Mouse (Mus musculus) G1E-ER4 (cell line): Measurements from ENCODE around the gene Nexn. TPM values are rescaled to one million over a fixed set of nuclear protein-coding genes. Genes with fewer than 3 reads are reported as not detected.

Source experiments
- GATA1 ChIP-seq: IDR thresholded peaks from one replicate; pipeline ENCODE4 v1.8.0; 2012; ENCODE audit warnings: low read length, inconsistent platforms
- polyA plus RNA-seq: library from polyadenylated mRNA; stranded (reverse); fragments of >175 nt; gene quantifications from 2 replicates; pipeline ENCODE4 v1.2.3, GENCODE M21; 2012

Gene Nexn
- polyA plus RNA-seq, 1 experiment = not detected

DNA sequence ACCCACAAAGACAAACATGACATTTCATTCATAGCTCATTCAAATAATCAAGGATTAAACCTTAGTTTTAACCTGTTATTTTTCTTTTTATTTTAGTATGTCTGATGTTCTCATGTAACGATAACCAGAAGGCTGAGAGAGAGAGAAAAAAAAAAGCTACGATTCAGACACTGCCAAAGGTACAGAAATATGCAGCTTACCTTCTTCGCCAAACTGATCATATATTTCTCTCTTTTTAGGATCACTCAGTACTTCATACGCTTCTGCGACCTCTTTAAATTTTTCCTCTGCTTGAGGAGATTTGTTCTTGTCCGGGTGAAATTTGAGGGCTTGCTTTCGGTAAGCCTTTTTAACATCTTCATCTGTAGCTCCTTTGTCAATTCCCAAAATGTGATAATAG is 73.0 kb downstream of the Nexn start:
- no peak for TF ChIP-seq GATA1

DNA sequence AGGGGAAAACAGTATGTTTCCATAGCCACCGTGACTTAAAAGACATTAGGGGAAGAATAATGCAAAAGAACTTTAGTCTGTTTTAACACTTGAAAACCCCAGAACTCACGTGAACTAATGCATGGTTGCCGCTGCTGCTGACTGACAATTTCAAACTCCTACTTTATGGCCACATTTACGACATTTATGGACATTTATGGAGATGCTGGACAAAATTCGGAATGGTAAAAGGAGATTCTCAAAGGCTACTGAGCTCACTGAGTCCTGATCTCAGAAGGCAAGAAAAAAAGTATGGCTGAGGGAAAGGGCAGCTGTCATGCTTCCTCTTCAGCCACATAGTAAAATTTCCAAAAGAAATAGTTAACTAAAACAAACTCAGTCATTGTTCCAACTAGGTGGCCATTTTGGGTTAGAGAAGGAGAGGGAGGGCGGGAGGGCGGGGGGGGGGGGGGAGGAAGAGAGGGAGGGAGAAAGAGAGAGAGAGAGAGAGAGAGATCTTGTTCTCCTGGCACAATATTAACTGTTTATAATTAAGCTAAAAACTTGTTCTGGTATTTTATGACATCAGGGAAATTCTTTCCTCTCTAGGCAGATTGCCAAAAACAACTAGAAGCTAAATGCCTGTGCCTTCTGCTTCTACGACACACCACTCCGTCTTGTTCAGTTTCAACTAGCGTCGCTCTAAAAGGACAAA is 73.8 kb downstream of the Nexn start:
- TF ChIP-seq GATA1 = no peak

DNA sequence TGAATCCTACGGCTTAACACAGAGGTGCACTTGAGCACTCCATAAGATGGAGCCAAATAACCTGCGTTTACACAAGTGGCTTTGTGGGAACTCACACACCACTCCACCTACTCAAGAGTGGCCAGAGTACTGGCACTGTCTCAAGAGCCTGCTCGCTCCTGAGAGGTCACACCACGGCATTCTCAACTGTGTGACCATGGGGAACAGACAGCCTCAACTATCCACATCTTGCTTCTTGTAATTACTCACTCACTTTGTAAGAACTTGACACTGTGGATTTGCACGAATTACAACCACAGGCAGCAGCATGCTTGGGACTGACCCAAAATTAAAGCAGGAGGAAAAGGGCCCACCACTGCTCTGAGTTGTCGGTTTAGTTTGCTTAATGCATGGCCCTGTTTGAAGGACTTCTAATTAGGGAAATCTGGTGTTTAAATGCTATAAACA is 74.3 kb downstream of the Nexn start:
- TF ChIP-seq GATA1 = no peak

DNA sequence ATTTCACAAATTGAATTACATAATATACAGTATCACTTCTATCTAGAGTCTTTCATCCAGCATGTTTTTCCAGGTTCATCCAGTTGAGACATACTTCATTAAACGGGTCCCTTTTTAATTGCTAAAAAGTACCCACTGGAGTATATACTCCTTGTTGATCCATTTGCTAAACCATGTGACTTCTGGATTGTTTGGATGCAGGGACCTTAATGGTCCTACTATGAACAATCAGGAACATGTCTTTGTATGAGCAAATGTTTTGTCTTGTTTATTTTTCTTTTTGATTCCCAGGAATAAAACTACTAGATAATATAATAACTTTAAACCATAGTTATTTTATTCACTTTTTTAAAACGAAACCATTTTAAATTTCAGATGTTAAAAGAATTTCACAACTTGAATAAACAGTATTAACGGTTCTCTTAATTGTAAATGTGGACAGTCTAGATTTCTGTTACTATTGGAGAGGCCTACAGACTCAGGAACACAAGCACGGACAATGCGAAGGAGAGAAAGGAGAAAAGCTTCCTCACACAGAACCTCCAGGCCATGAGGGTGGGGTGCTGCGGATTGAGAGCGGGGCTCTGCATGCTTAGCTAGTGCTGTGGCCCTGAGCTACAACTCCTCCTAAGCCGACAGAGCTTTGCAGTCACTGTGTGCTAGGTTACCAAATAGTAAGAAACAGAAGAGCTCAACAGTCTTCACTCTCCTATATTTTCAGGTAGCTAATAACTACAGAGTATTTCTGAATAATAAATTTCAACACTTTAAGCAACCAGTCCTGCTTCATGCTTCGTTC is 75.3 kb downstream of the Nexn start:
- no peak for TF ChIP-seq GATA1

DNA sequence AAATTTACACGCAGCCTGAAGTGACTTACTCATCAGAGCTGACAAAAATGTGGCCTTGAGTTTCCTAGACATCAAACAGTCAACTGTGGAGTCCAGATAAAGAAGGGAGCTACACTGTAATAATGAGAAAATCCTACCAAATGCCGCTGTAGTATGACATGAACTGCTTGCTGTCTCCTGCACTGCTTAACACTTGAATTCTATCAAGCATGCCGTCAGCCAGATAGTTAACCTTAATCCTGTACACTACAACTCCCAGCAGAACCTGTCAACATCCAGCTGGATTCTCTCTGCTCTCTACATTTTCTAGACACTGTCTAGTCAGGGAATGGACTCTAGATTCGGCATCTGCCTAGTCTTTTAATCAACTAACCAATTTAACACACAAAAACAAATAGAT is 76.8 kb downstream of the Nexn start:
- no peak for TF ChIP-seq GATA1

Other genes starting within 250 kb of the Nexn start
- not detected in 2 replicates for gene Gipc2, start 100.1 kb downstream of the Nexn start, polyA plus RNA-seq
- gene Dnajb4, start 56.0 kb downstream of the Nexn start, polyA plus RNA-seq = 2.6 and 3.3 TPM in 2 replicates
- 728 and 892 TPM in 2 replicates for gene Fubp1, start 55.9 kb downstream of the Nexn start, polyA plus RNA-seq
- gene Miga1, start 74.1 kb upstream of the Nexn start, polyA plus RNA-seq = 28.3 and 40.2 TPM in 2 replicates
- 11.8 and 20.1 TPM in 2 replicates for gene Usp33, start 80.1 kb upstream of the Nexn start, polyA plus RNA-seq
- 8.9 and 13.4 TPM in 2 replicates for gene Zzz3, start 129.1 kb upstream of the Nexn start, polyA plus RNA-seq